Mouse (Mus musculus) liver, embryonic 16.5 days (tissue): ENCODE results near the gene Scube3. TPM values are rescaled to one million over a fixed set of nuclear protein-coding genes. Genes with fewer than 3 reads are reported as not detected.

ENCODE experiments used
- ATAC-seq: fragments of 200-750 bp; cut with Nextera tagmentation; 2 replicates; pipeline ENCODE4 v1.8.0; 2017; ENCODE audit warnings: low read depth, mild to moderate bottlenecking, moderate number of reproducible peaks, moderate library complexity
- H3K27ac ChIP-seq: fragments of 300-500 bp; sonication (generic); 2 replicates; pipeline ENCODE4 v1.5.1; 2014; ENCODE audit warnings: mild to moderate bottlenecking, low read length
- H3K27me3 ChIP-seq: fragments of 300-500 bp; sonication (generic); 2 replicates; pipeline ENCODE4 v1.6.1; 2014; ENCODE audit warnings: low read depth, low read length, mixed read lengths; ENCODE audit not compliant: control insufficient read depth, insufficient read depth
- H3K36me3 ChIP-seq: fragments of 300-500 bp; sonication (generic); 2 replicates; pipeline ENCODE4 v1.6.1; 2014; ENCODE audit warnings: mild to moderate bottlenecking; ENCODE audit not compliant: control insufficient read depth, insufficient read depth
- H3K4me1 ChIP-seq: fragments of 300-500 bp; sonication (generic); 2 replicates; pipeline ENCODE4 v1.6.1; 2014; ENCODE audit warnings: low read depth, low read length, mixed read lengths; ENCODE audit not compliant: control insufficient read depth
- H3K4me2 ChIP-seq: fragments of 300-500 bp; sonication (generic); 2 replicates; pipeline ENCODE4 v1.6.1; 2014; ENCODE audit warnings: low read depth, low read length, mixed read lengths
- H3K4me3 ChIP-seq: fragments of 300-500 bp; sonication (generic); 2 replicates; pipeline ENCODE4 v1.5.1; 2014; ENCODE audit warnings: low read depth, mild to moderate bottlenecking, low read length
- H3K9ac ChIP-seq: fragments of 300-500 bp; sonication (generic); 2 replicates; pipeline ENCODE4 v1.6.1; 2014; ENCODE audit warnings: low read depth, low read length
- H3K9me3 ChIP-seq: fragments of 300-500 bp; sonication (generic); replicated peaks from 2 replicates; pipeline ENCODE4 v1.6.1; 2016; ENCODE audit warnings: low read length; ENCODE audit not compliant: control insufficient read depth
- WGBS: fragments of 180-500 bp; shearing (Covaris S2); extraction: QIAGEN DNeasy Blood & Tissue Kit; methylation state at CpG from one replicate; pipeline ENCODE4 v1.1.7; 2014; ENCODE audit not compliant: insufficient replicate concordance; 5-methylcytosine and 5-hydroxymethylcytosine counted together
- polyA plus RNA-seq: library from polyadenylated mRNA; unstranded; fragments of >200 nt; fragmentation: Nextera tagmentation; extraction: Ambion mirVana; gene quantifications from 2 replicates; pipeline ENCODE4 v1.2.1, GENCODE M21; 2015

The Scube3 gene
- polyA plus RNA-seq, 1 experiment from 2014 or later = 0.21 TPM

DNA sequence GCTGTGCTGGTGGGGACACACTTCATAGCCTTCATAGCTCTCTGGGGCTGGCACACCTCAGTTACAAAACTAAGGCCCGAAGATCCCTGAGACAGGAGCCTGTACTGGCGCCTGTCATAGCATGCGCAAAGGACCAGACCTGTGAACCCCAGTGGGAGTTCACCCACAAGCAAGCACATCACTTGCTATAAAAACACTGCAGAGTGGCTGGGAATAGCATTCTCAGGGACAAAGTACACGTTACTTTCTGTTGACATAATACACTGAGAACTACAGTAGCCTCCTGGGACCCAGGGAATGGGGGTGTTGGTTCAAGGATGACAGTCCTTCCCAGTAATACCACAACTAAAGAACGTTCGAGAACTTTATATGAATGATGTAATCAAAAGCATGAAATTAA is 11.2 kb downstream of the Scube3 start:
- Histone ChIP-seq H3K27me3 (no peaks in the 10 kb centered on the region), H3K4me1 (no peaks in the 10 kb centered on the region; the same call in none of the 2 replicates), H3K9ac (no peak overlapping the region), H3K4me2 (no peak overlapping the region), H3K27ac (no peak overlapping the region), H3K9me3 (no peaks in the 10 kb centered on the region), H3K36me3 (no peaks in the 10 kb centered on the region), H3K4me3 (no peak overlapping the region)
- peak; percentile 72 for ATAC-seq
- 51% methylated on average over 6 of the region's 6 CpGs for WGBS

- WGBS = 68% methylated on average over 8 of the region's 8 CpGs
- Histone ChIP-seq H3K9ac (no peak overlapping the region), H3K4me2 (no peak overlapping the region), H3K4me3 (no peak overlapping the region), H3K4me1 (no peaks in the 10 kb centered on the region; the same call in none of the 2 replicates), H3K9me3 (no peaks in the 10 kb centered on the region), H3K27ac (no peak overlapping the region), H3K27me3 (no peaks in the 10 kb centered on the region), H3K36me3 (no peaks in the 10 kb centered on the region)
- ATAC-seq = no peak
Measured at GRCm38 (mm10) chr17:28154970-28155369, 13.0 kb downstream of the Scube3 start.

DNA sequence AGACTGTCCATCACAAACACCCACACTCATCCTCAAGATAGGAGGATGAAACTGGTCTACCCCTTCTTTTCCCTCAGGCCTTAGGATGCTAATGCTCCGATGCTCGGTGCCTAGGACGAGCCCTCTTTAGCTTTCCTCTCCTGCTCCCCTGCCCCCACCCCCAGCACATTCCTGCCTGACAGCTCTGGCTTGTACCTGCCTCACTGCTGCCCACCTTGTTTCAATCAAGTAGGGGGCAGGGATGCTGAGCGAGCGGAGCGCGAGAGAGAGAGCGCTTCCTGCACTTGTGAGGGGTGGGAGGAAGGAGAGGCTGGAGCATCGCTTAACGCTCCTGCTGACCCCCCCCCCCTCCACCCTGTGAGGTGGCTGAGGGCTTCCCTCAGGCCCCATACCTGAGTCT is 18.4 kb downstream of the Scube3 start:
- ATAC-seq = no peak
- H3K36me3 ChIP-seq = no peaks in the 10 kb centered on the region
- H3K27ac ChIP-seq = no peak overlapping the region
- peaks cover 7% of the 10 kb centered on the region; the same call in 1 of the 2 replicates for H3K27me3 ChIP-seq
- 43% methylated on average over 10 of the region's 10 CpGs for WGBS
- H3K4me1 ChIP-seq = no peaks in the 10 kb centered on the region
- H3K9me3 ChIP-seq = no peaks in the 10 kb centered on the region
- no peak overlapping the region for H3K4me2 ChIP-seq
- no peak overlapping the region for H3K9ac ChIP-seq
- H3K4me3 ChIP-seq = no peak overlapping the region

DNA sequence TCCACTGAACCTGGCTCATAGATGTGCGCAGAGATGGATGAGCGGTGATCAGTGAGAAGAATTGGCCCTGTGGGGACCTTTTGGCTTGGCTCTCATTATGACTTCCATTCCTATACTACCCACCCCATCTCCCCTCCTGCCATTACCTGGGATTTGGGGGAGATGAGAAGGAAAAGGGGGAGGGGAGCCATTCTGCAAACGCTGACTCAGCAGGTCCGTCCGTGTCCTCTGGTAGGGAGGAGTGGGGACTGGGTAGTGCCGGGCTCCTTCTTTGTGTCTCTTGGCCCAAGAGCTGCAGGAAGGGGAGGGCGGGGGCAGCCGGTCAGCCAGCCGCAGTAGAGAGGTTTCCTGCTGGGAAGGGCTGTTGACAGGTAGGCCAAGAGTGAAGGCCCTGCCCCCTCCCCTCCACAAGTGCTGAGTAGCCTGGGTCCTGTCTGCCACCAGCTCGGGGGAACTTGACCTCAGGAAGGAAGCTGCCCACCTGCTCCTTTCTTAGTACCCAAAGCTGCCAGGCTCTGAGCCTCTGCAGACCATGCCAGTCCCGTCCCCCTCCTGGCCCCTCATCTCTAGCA is 19.5 kb downstream of the Scube3 start:
- no peak overlapping the region for H3K27ac ChIP-seq

GRCm38 (mm10) chr17:28163666-28164065 is 21.7 kb downstream of the Scube3 start:
- 6% methylated on average over 6 of the region's 6 CpGs for WGBS
- no peaks in the 10 kb centered on the region for H3K9me3 ChIP-seq
- peaks cover 7% of the 10 kb centered on the region; the same call in 1 of the 2 replicates for H3K27me3 ChIP-seq
- no peak overlapping the region for H3K27ac ChIP-seq
- H3K9ac ChIP-seq = no peak overlapping the region
- no peaks in the 10 kb centered on the region for H3K36me3 ChIP-seq
- H3K4me3 ChIP-seq = no peak overlapping the region
- no peak overlapping the region for H3K4me2 ChIP-seq
- H3K4me1 ChIP-seq = no peaks in the 10 kb centered on the region
- peak; percentile 35; the same call in 1 of the 2 replicates for ATAC-seq

More for the DNA sequence above, 19.5 kb downstream of the Scube3 start:
- Histone ChIP-seq H3K9me3 (no peaks in the 10 kb centered on the region), H3K27me3 (peaks cover 7% of the 10 kb centered on the region; the same call in 1 of the 2 replicates), H3K36me3 (no peaks in the 10 kb centered on the region), H3K4me1 (no peaks in the 10 kb centered on the region), H3K9ac (no peak overlapping the region), H3K4me3 (no peak overlapping the region), H3K4me2 (no peak overlapping the region)
- WGBS = 24% methylated on average over 11 of the region's 11 CpGs
- ATAC-seq = no peak

- WGBS = 74% methylated on average over 6 of the region's 6 CpGs
- H3K4me2 ChIP-seq = no peak overlapping the region
- H3K36me3 ChIP-seq = no peaks in the 10 kb centered on the region
- H3K27ac ChIP-seq = no peak overlapping the region
- no peaks in the 10 kb centered on the region for H3K4me1 ChIP-seq
- H3K9me3 ChIP-seq = no peaks in the 10 kb centered on the region
- H3K9ac ChIP-seq = no peak overlapping the region
- no peak for ATAC-seq
- H3K27me3 ChIP-seq = no peaks in the 10 kb centered on the region
- no peak overlapping the region for H3K4me3 ChIP-seq
Measured at GRCm38 (mm10) chr17:28170460-28171305, 28.7 kb downstream of the Scube3 start.

GRCm38 (mm10) chr17:28172690-28173089 is 30.7 kb downstream of the Scube3 start:
- Histone ChIP-seq H3K4me3 (no peak overlapping the region), H3K4me2 (no peak overlapping the region), H3K27ac (no peak overlapping the region), H3K4me1 (peaks cover 7% of the 10 kb centered on the region), H3K9ac (no peak overlapping the region), H3K27me3 (no peaks in the 10 kb centered on the region), H3K9me3 (no peaks in the 10 kb centered on the region), H3K36me3 (no peaks in the 10 kb centered on the region)
- no peak for ATAC-seq
- 58% methylated on average over 9 of the region's 9 CpGs for WGBS

GRCm38 (mm10) chr17:28176775-28177539 is 35.0 kb downstream of the Scube3 start, which contains the start of gene Zfp523:
TSS of gene Zfp523 (plus strand) at chr17:28177129.
- H3K27ac ChIP-seq = peak within 1 kb of the TSS; percentile 62
- H3K4me2 ChIP-seq = peak within 1 kb of the TSS; percentile 76
- no peaks in the 10 kb centered on the region for H3K36me3 ChIP-seq
- peak within 1 kb of the TSS; percentile 75 for H3K9ac ChIP-seq
- WGBS = 0% methylated on average over 81 of the region's 82 CpGs
- no peaks in the 10 kb centered on the region for H3K27me3 ChIP-seq
- ATAC-seq = peak; percentile 80
- H3K4me3 ChIP-seq = peak within 1 kb of the TSS; percentile 73
- H3K4me1 ChIP-seq = peaks cover 16% of the 10 kb centered on the region
- H3K9me3 ChIP-seq = no peaks in the 10 kb centered on the region
